1 mouse cellular context compared by ENCODE assay signal in genomic region chr5:73129871-73130270, GRCm38 (mm10).
TF ChIP-seq lines count a peak whose summit lies in the region.

No protein-coding gene starts in this region.

TF ChIP-seq in MEL, 35 proteins besides CTCF, POLR2A, EP300 and RAD21 (continued from another document):
- TF ChIP-seq ZMIZ1 (IDR thresholded peaks at IDR 0.05; ENCODE audit: low read depth, low read length) (no peak), ETS1 (IDR thresholded peaks at IDR 0.05; ENCODE audit: low read depth, low read length) (peak; percentile 100), BHLHE40 (IDR thresholded peaks at IDR 0.05; ENCODE audit: borderline replicate concordance, low read depth, low read length) (peak; percentile 86), KAT2A (conservative IDR thresholded peaks at IDR 0.05; ENCODE audit: low read depth, low read length) (no peak), TAL1 (IDR thresholded peaks at IDR 0.05; ENCODE audit: low read length) (no peak), RCOR1 (IDR thresholded peaks at IDR 0.05; ENCODE audit: low read depth, low read length) (no peak), CHD1 (IDR thresholded peaks at IDR 0.05; ENCODE audit: low read depth, low read length) (no peak), ZC3H11A (IDR thresholded peaks at IDR 0.05; ENCODE audit: low read depth, low read length) (no peak)
